Mouse (Mus musculus): ENCODE results near the gene Fam170b. TPM values are rescaled to one million over a fixed set of nuclear protein-coding genes. Genes with fewer than 3 reads are reported as not detected.

The Fam170b gene
- 0.23 and 0.29 TPM in 2 replicates for polyA plus RNA-seq (2014; fragmentation: Nextera tagmentation; extraction: Ambion mirVana)

DNA sequence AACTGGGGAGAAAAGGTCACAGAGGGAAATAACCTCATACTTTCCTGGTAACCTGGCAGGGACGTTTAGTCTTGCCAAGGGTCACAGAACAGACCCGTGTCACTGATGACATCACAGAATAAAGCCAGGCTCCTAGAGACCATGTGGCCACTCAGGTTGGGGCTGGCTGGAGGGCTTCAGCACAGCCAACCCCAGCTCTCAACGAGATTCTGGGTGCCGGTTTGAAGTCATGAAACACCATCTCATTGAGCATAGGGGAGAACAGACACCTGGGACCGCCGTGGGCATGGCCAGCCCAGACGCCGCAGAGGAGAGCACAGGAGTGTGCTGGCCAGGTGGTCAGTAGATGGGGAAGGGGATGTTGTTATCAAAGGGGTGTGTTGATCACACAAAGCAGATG lies at the start of gene Fam170b:
Gene Fam170b, plus strand, starts transcription at position 116 of the 400 bp plus-strand sequence.
- 70% methylated on average over 8 of the region's 8 CpGs for WGBS

DNA sequence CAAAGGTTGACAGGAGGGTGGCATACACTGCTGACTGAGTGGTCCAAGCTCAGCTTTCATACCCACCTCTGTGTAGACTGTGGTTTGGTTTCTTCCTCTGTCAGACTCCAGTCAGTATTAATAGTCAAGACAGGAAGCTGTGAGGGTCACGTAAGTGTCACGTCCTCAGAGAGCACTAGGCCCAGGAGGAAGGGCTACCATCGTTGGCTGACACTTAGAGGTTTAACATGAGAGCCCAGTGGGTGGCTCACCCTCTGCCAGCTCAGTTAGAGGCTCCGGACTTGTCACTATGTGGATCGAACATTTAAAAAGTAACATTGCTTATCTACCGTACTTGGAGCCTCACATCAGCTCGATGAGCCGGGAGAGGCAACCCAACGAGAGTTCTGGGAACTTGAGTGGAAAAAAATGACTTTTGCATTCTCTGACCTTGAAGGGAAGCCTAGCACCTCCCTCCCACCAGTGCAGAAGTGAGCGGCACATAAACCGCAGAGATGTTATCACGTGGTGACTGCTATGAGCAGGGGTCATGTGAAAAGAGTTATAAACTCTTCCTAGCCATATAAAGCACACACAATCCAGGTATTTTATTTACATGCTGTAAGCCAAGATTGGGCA lies 49.5 kb upstream of the Fam170b start:
- no peak for ATAC-seq (ENCODE audit: insufficient number of reproducible peaks, insufficient read depth, low FRiP score, low read depth)
- Histone ChIP-seq H3K27ac (ENCODE audit: low read length) (no peak overlapping the region), H3K4me2 (replicated peaks; ENCODE audit: low read depth, low read length) (no peak overlapping the region), H3K4me1 (ENCODE audit: control insufficient read depth, insufficient read depth, low read length) (no peaks in the 10 kb centered on the region), H3K4me3 (ENCODE audit: low read depth, low read length) (no peak overlapping the region), H3K27me3 (ENCODE audit: control insufficient read depth, insufficient read depth, low read length) (no peaks in the 10 kb centered on the region), H3K36me3 (ENCODE audit: control insufficient read depth, insufficient read depth, low read length) (no peaks in the 10 kb centered on the region), H3K9me3 (ENCODE audit: control insufficient read depth, low read depth, low read length) (no peaks in the 10 kb centered on the region), H3K9ac (replicated peaks; ENCODE audit: low read depth, low read length) (no peak overlapping the region)
- 74% methylated on average over 12 of the region's 12 CpGs for WGBS

More for the DNA sequence above, at the start of gene Fam170b:
- H3K4me3 ChIP-seq (ENCODE audit: low read depth, low read length), result no peak within 1 kb of the TSS
- no peak within 1 kb of the TSS for H3K4me2 ChIP-seq (replicated peaks; ENCODE audit: low read depth, low read length)
- no peaks in the 10 kb centered on the region for H3K36me3 ChIP-seq (ENCODE audit: control insufficient read depth, insufficient read depth, low read length)
- no peak for ATAC-seq (ENCODE audit: insufficient number of reproducible peaks, insufficient read depth, low FRiP score, low read depth)
- H3K9me3 ChIP-seq (ENCODE audit: control insufficient read depth, low read depth, low read length), result peaks cover 3% of the 10 kb centered on the region; the same call in 1 of the 2 replicates
- H3K9ac ChIP-seq (replicated peaks; ENCODE audit: low read depth, low read length), result no peak within 1 kb of the TSS
- H3K27me3 ChIP-seq (ENCODE audit: control insufficient read depth, insufficient read depth, low read length), result no peaks in the 10 kb centered on the region
- no peak within 1 kb of the TSS for H3K27ac ChIP-seq (ENCODE audit: low read length)
- H3K4me1 ChIP-seq (ENCODE audit: control insufficient read depth, insufficient read depth, low read length), result peaks cover under 1% of the 10 kb centered on the region; the same call in 1 of the 2 replicates

GRCm38 (mm10) chr14:32784748-32785134 lies 49.0 kb upstream of the Fam170b start:
- H3K27ac ChIP-seq (ENCODE audit: low read length), result no peak overlapping the region
- no peak overlapping the region for H3K4me2 ChIP-seq (replicated peaks; ENCODE audit: low read depth, low read length)
- H3K36me3 ChIP-seq (ENCODE audit: control insufficient read depth, insufficient read depth, low read length), result no peaks in the 10 kb centered on the region
- no peaks in the 10 kb centered on the region for H3K27me3 ChIP-seq (ENCODE audit: control insufficient read depth, insufficient read depth, low read length)
- H3K4me1 ChIP-seq (ENCODE audit: control insufficient read depth, insufficient read depth, low read length), result no peaks in the 10 kb centered on the region
- H3K4me3 ChIP-seq (ENCODE audit: low read depth, low read length), result no peak overlapping the region
- H3K9me3 ChIP-seq (ENCODE audit: control insufficient read depth, low read depth, low read length), result no peaks in the 10 kb centered on the region
- H3K9ac ChIP-seq (replicated peaks; ENCODE audit: low read depth, low read length), result no peak overlapping the region
- no peak for ATAC-seq (ENCODE audit: insufficient number of reproducible peaks, insufficient read depth, low FRiP score, low read depth)
- WGBS, result 78% methylated on average over 4 of the region's 4 CpGs

GRCm38 (mm10) chr14:32785556-32786130 lies 48.1 kb upstream of the Fam170b start, which contains the start of gene Tmem273:
TSS of gene Tmem273 (plus strand) at chr14:32785963.
- no peak within 1 kb of the TSS for H3K9ac ChIP-seq (replicated peaks; ENCODE audit: low read depth, low read length)
- ATAC-seq (ENCODE audit: insufficient number of reproducible peaks, insufficient read depth, low FRiP score, low read depth), result no peak
- H3K4me2 ChIP-seq (replicated peaks; ENCODE audit: low read depth, low read length), result no peak within 1 kb of the TSS
- H3K4me3 ChIP-seq (ENCODE audit: low read depth, low read length), result no peak within 1 kb of the TSS
- 78% methylated on average over 3 of the region's 3 CpGs for WGBS
- no peaks in the 10 kb centered on the region for H3K36me3 ChIP-seq (ENCODE audit: control insufficient read depth, insufficient read depth, low read length)
- H3K9me3 ChIP-seq (ENCODE audit: control insufficient read depth, low read depth, low read length), result no peaks in the 10 kb centered on the region
- H3K27ac ChIP-seq (ENCODE audit: low read length), result no peak within 1 kb of the TSS
- H3K4me1 ChIP-seq (ENCODE audit: control insufficient read depth, insufficient read depth, low read length), result no peaks in the 10 kb centered on the region
- no peaks in the 10 kb centered on the region for H3K27me3 ChIP-seq (ENCODE audit: control insufficient read depth, insufficient read depth, low read length)

GRCm38 (mm10) chr14:32787691-32788090 lies 46.1 kb upstream of the Fam170b start:
- no peak overlapping the region for H3K4me2 ChIP-seq (replicated peaks; ENCODE audit: low read depth, low read length)
- no peak overlapping the region for H3K9ac ChIP-seq (replicated peaks; ENCODE audit: low read depth, low read length)
- no peak for ATAC-seq (ENCODE audit: insufficient number of reproducible peaks, insufficient read depth, low FRiP score, low read depth)
- no peak overlapping the region for H3K27ac ChIP-seq (ENCODE audit: low read length)
- 48% methylated on average over 5 of the region's 5 CpGs for WGBS
- no peaks in the 10 kb centered on the region for H3K9me3 ChIP-seq (ENCODE audit: control insufficient read depth, low read depth, low read length)
- no peak overlapping the region for H3K4me3 ChIP-seq (ENCODE audit: low read depth, low read length)
- H3K4me1 ChIP-seq (ENCODE audit: control insufficient read depth, insufficient read depth, low read length), result no peaks in the 10 kb centered on the region
- H3K36me3 ChIP-seq (ENCODE audit: control insufficient read depth, insufficient read depth, low read length), result no peaks in the 10 kb centered on the region
- no peaks in the 10 kb centered on the region for H3K27me3 ChIP-seq (ENCODE audit: control insufficient read depth, insufficient read depth, low read length)

GRCm38 (mm10) chr14:32796375-32796774 lies 37.4 kb upstream of the Fam170b start:
- Histone ChIP-seq H3K36me3 (ENCODE audit: control insufficient read depth, insufficient read depth, low read length) (no peaks in the 10 kb centered on the region), H3K4me1 (ENCODE audit: control insufficient read depth, insufficient read depth, low read length) (no peaks in the 10 kb centered on the region), H3K9me3 (ENCODE audit: control insufficient read depth, low read depth, low read length) (no peaks in the 10 kb centered on the region), H3K4me3 (ENCODE audit: low read depth, low read length) (no peak overlapping the region), H3K27me3 (ENCODE audit: control insufficient read depth, insufficient read depth, low read length) (no peaks in the 10 kb centered on the region), H3K4me2 (replicated peaks; ENCODE audit: low read depth, low read length) (no peak overlapping the region), H3K9ac (replicated peaks; ENCODE audit: low read depth, low read length) (no peak overlapping the region), H3K27ac (ENCODE audit: low read length) (no peak overlapping the region)
- no peak for ATAC-seq (ENCODE audit: insufficient number of reproducible peaks, insufficient read depth, low FRiP score, low read depth)
- WGBS, result 57% methylated on average over 8 of the region's 8 CpGs

DNA sequence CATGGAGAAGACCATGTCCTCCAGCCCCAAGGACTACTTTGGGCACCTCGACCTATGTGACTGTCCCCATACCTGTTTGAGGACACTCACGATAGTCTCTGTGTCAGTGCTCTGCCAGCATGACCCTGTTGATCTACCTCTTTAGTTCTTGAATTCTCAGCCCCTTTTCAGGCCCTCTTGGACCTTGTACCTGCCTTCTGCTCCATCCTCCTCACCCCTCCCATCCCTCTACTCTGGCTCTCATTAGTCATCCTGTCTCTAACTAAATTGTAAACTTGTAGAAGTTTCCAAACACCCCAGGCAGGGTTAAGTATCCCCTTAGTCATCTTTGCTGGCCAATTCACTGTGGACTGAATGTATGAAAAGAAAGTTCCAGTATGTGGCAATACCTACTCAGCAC lies 36.0 kb upstream of the Fam170b start:
- Histone ChIP-seq H3K9ac (replicated peaks; ENCODE audit: low read depth, low read length) (no peak overlapping the region), H3K4me2 (replicated peaks; ENCODE audit: low read depth, low read length) (no peak overlapping the region), H3K27ac (ENCODE audit: low read length) (no peak overlapping the region), H3K4me1 (ENCODE audit: control insufficient read depth, insufficient read depth, low read length) (no peaks in the 10 kb centered on the region), H3K36me3 (ENCODE audit: control insufficient read depth, insufficient read depth, low read length) (no peaks in the 10 kb centered on the region), H3K27me3 (ENCODE audit: control insufficient read depth, insufficient read depth, low read length) (no peaks in the 10 kb centered on the region), H3K4me3 (ENCODE audit: low read depth, low read length) (no peak overlapping the region), H3K9me3 (ENCODE audit: control insufficient read depth, low read depth, low read length) (no peaks in the 10 kb centered on the region)
- no peak for ATAC-seq (ENCODE audit: insufficient number of reproducible peaks, insufficient read depth, low FRiP score, low read depth)
- 73% methylated on average over 2 of the region's 2 CpGs for WGBS

- Histone ChIP-seq H3K4me2 (replicated peaks; ENCODE audit: low read depth, low read length) (no peak overlapping the region), H3K9me3 (ENCODE audit: control insufficient read depth, low read depth, low read length) (no peaks in the 10 kb centered on the region), H3K4me3 (ENCODE audit: low read depth, low read length) (no peak overlapping the region), H3K4me1 (ENCODE audit: control insufficient read depth, insufficient read depth, low read length) (no peaks in the 10 kb centered on the region), H3K27me3 (ENCODE audit: control insufficient read depth, insufficient read depth, low read length) (no peaks in the 10 kb centered on the region), H3K9ac (replicated peaks; ENCODE audit: low read depth, low read length) (no peak overlapping the region), H3K36me3 (ENCODE audit: control insufficient read depth, insufficient read depth, low read length) (no peaks in the 10 kb centered on the region), H3K27ac (ENCODE audit: low read length) (no peak overlapping the region)
- ATAC-seq (ENCODE audit: insufficient number of reproducible peaks, insufficient read depth, low FRiP score, low read depth), result no peak
- WGBS, result 80% methylated on average over 4 of the region's 4 CpGs
These were observed 35.4 kb upstream of the Fam170b start for GRCm38 (mm10) chr14:32798355-32798754.

- Histone ChIP-seq H3K27me3 (ENCODE audit: control insufficient read depth, insufficient read depth, low read length) (no peaks in the 10 kb centered on the region), H3K4me2 (replicated peaks; ENCODE audit: low read depth, low read length) (no peak overlapping the region), H3K4me3 (ENCODE audit: low read depth, low read length) (no peak overlapping the region), H3K9ac (replicated peaks; ENCODE audit: low read depth, low read length) (no peak overlapping the region), H3K27ac (ENCODE audit: low read length) (no peak overlapping the region), H3K9me3 (ENCODE audit: control insufficient read depth, low read depth, low read length) (no peaks in the 10 kb centered on the region), H3K4me1 (ENCODE audit: control insufficient read depth, insufficient read depth, low read length) (no peaks in the 10 kb centered on the region), H3K36me3 (ENCODE audit: control insufficient read depth, insufficient read depth, low read length) (no peaks in the 10 kb centered on the region)
- ATAC-seq (ENCODE audit: insufficient number of reproducible peaks, insufficient read depth, low FRiP score, low read depth), result no peak
- WGBS, result 92% methylated on average over 7 of the region's 7 CpGs
These were observed 33.7 kb upstream of the Fam170b start for GRCm38 (mm10) chr14:32800048-32800447.
